Mouse (Mus musculus): Measurements from ENCODE around the gene Zfp296. TPM values are rescaled to one million over a fixed set of nuclear protein-coding genes. Genes with fewer than 3 reads are reported as not detected.

Zfp296 gene
- 0.10 and 0.22 TPM in 2 replicates for polyA plus RNA-seq (2016; fragmentation: Nextera tagmentation; extraction: Ambion mirVana)

GRCm38 (mm10) chr7:19577141-19577852 is at the start of gene Zfp296, which contains the start of gene Gemin7:
Gene Zfp296, plus strand, starts transcription at chr7:19577287.
Gene Gemin7, minus strand, starts transcription at chr7:19577595.
- Histone ChIP-seq H3K27me3 (ENCODE audit: low read depth, poor library complexity, severe bottlenecking) (peaks cover 69% of the 10 kb centered on the region), H3K4me1 (peaks cover 28% of the 10 kb centered on the region), H3K9me3 (replicated peaks) (no peaks in the 10 kb centered on the region), H3K4me3 (peak within 1 kb of the TSS; percentile 50), H3K27ac (replicated peaks) (no peak within 1 kb of the TSS), H3K36me3 (peaks cover 29% of the 10 kb centered on the region)
- peak; percentile 32 for DNase-seq (ENCODE audit: low spot score)
- WGBS: 2% methylated on average over 56 of the region's 56 CpGs

DNA sequence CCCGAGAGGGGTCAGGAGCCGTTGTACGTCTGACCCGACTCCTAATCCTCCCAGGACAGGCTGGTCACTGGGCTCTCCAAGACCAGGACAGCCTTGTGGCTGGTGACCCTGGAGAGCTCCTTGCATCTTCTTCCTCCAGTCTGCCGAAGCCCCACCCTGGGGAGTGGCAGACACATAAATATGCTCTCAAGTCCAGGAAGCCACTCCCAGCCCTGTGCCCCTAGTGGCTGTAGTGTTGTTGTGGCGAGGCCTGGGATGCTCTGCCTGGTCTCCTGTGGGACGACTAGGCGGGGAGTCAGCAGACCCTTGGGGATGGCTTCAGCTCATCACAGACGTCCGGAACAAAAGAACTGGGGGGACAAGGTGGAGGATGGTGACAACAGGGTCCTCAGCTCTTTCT is 46.0 kb upstream of the Zfp296 start:
- H3K9me3 ChIP-seq (replicated peaks): no peaks in the 10 kb centered on the region
- DNase-seq (ENCODE audit: low spot score): no peak
- no peak overlapping the region for H3K4me3 ChIP-seq
- 76% methylated on average over 10 of the region's 10 CpGs for WGBS
- H3K27ac ChIP-seq (replicated peaks): no peak overlapping the region
- H3K36me3 ChIP-seq: peaks cover 78% of the 10 kb centered on the region
- H3K4me1 ChIP-seq: no peaks in the 10 kb centered on the region
- H3K27me3 ChIP-seq (ENCODE audit: low read depth, poor library complexity, severe bottlenecking): peaks cover 5% of the 10 kb centered on the region; the same call in 1 of the 2 replicates

- Histone ChIP-seq H3K36me3 (peaks cover 81% of the 10 kb centered on the region), H3K4me3 (no peak overlapping the region), H3K27ac (replicated peaks) (no peak overlapping the region), H3K27me3 (ENCODE audit: low read depth, poor library complexity, severe bottlenecking) (no peaks in the 10 kb centered on the region), H3K9me3 (replicated peaks) (no peaks in the 10 kb centered on the region), H3K4me1 (no peaks in the 10 kb centered on the region)
- 95% methylated on average over 14 of the region's 14 CpGs for WGBS
- no peak for DNase-seq (ENCODE audit: low spot score)
These were observed 44.8 kb upstream of the Zfp296 start for GRCm38 (mm10) chr7:19532240-19532639.

DNA sequence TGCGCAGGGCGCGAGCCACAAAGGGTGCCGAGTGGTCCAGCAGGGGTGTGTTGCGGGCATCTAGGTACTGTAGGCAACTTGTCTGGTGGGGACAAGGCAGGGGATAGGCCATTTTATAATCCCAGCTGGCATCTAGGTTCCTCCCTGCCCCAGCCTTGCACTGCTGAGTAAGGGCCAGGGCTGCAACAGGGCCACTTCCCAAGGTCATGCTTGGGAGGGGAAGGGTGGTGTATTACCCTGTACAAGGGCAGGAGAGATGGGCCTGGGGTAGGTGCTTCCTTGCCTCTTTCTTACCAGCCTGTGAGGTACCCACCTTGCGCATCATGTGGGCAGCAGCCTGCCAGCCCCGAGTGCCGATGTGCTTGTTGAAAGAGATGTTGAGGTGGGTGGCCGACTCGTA is 42.4 kb upstream of the Zfp296 start:
- H3K4me1 ChIP-seq: no peaks in the 10 kb centered on the region
- no peak overlapping the region for H3K4me3 ChIP-seq
- H3K36me3 ChIP-seq: peaks cover 67% of the 10 kb centered on the region
- WGBS: 98% methylated on average over 10 of the region's 10 CpGs
- no peaks in the 10 kb centered on the region for H3K27me3 ChIP-seq (ENCODE audit: low read depth, poor library complexity, severe bottlenecking)
- DNase-seq (ENCODE audit: low spot score): no peak
- H3K27ac ChIP-seq (replicated peaks): no peak overlapping the region
- no peaks in the 10 kb centered on the region for H3K9me3 ChIP-seq (replicated peaks)

GRCm38 (mm10) chr7:19540771-19541566 is 36.1 kb upstream of the Zfp296 start:
- H3K4me3 ChIP-seq: no peak overlapping the region
- peaks cover 9% of the 10 kb centered on the region; the same call in 1 of the 2 replicates for H3K4me1 ChIP-seq
- peaks cover 7% of the 10 kb centered on the region for H3K36me3 ChIP-seq
- no peak for DNase-seq (ENCODE audit: low spot score)
- H3K27me3 ChIP-seq (ENCODE audit: low read depth, poor library complexity, severe bottlenecking): no peaks in the 10 kb centered on the region
- H3K9me3 ChIP-seq (replicated peaks): no peaks in the 10 kb centered on the region
- 92% methylated on average over 2 of the region's 2 CpGs for WGBS
- H3K27ac ChIP-seq (replicated peaks): no peak overlapping the region

DNA sequence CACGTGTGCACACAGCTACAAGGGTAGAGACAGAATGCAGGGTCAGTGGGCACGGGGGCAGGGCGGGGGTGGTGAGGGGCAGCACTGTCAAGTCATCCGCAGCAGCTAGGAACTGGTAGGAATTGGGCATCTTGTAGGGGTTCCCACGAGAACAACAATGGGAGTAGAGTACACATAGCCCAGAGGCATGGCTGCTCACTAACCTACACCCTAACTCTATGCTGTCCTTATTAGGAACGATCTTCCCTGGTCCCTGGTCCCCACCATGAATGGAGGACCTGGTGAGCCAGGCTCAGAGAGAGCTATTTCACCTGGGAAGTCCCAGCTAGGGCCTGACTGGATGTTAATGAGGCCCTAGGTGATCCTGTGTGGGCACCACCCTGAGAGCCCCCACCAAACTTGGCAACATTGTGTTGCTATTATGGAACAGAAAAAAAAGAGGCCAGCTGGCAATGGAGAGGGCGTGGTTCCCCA is 35.4 kb upstream of the Zfp296 start:
- H3K27me3 ChIP-seq (ENCODE audit: low read depth, poor library complexity, severe bottlenecking): no peaks in the 10 kb centered on the region
- no peak overlapping the region for H3K27ac ChIP-seq (replicated peaks)
- no peaks in the 10 kb centered on the region for H3K9me3 ChIP-seq (replicated peaks)
- 87% methylated on average over 7 of the region's 7 CpGs for WGBS
- no peak for DNase-seq (ENCODE audit: low spot score)
- no peak overlapping the region for H3K4me3 ChIP-seq
- peaks cover 3% of the 10 kb centered on the region; the same call in 1 of the 2 replicates for H3K36me3 ChIP-seq
- peaks cover 9% of the 10 kb centered on the region; the same call in 1 of the 2 replicates for H3K4me1 ChIP-seq

GRCm38 (mm10) chr7:19542155-19542691 is 34.9 kb upstream of the Zfp296 start:
- H3K27ac ChIP-seq (replicated peaks): no peak overlapping the region
- no peak overlapping the region for H3K4me3 ChIP-seq
- H3K4me1 ChIP-seq: peaks cover 9% of the 10 kb centered on the region; the same call in 1 of the 2 replicates
- 81% methylated on average over 8 of the region's 8 CpGs for WGBS
- no peaks in the 10 kb centered on the region for H3K27me3 ChIP-seq (ENCODE audit: low read depth, poor library complexity, severe bottlenecking)
- DNase-seq (ENCODE audit: low spot score): no peak
- H3K36me3 ChIP-seq: peaks cover 3% of the 10 kb centered on the region; the same call in 1 of the 2 replicates
- no peaks in the 10 kb centered on the region for H3K9me3 ChIP-seq (replicated peaks)

GRCm38 (mm10) chr7:19543584-19543983 is 33.5 kb upstream of the Zfp296 start:
- H3K27ac ChIP-seq (replicated peaks): no peak overlapping the region
- no peak for DNase-seq (ENCODE audit: low spot score)
- no peaks in the 10 kb centered on the region for H3K9me3 ChIP-seq (replicated peaks)
- H3K36me3 ChIP-seq: peaks cover 5% of the 10 kb centered on the region
- no peak overlapping the region for H3K4me3 ChIP-seq
- 63% methylated on average over 6 of the region's 6 CpGs for WGBS
- no peaks in the 10 kb centered on the region for H3K27me3 ChIP-seq (ENCODE audit: low read depth, poor library complexity, severe bottlenecking)
- peaks cover 16% of the 10 kb centered on the region; the same call in 1 of the 2 replicates for H3K4me1 ChIP-seq

DNA sequence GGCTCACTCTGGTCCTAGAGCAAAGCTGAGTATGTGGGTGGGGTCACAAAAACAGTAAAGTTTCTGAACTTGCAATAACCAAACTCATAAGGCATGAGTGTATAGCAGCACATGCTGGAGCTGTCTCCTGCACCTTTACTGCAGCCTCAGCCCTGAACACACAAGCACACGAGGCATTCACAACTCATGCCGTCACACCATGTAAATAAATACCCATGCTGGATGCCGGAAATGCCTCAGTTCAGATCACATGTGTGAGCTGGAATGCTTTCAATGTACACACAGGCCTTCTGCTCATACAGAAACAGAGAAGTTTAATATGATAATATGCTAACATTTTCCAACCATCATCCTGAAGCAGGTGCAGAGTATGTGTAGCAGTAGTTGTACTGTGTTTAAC is 31.1 kb upstream of the Zfp296 start:
- WGBS: 83% methylated on average over 3 of the region's 3 CpGs
- H3K4me1 ChIP-seq: peaks cover 16% of the 10 kb centered on the region; the same call in 1 of the 2 replicates

GRCm38 (mm10) chr7:19547344-19547969 is 29.6 kb upstream of the Zfp296 start:
- DNase-seq (ENCODE audit: low spot score): no peak
- Histone ChIP-seq H3K36me3 (peaks cover 11% of the 10 kb centered on the region), H3K27me3 (ENCODE audit: low read depth, poor library complexity, severe bottlenecking) (no peaks in the 10 kb centered on the region), H3K4me1 (peaks cover 9% of the 10 kb centered on the region; the same call in 1 of the 2 replicates), H3K27ac (replicated peaks) (no peak overlapping the region), H3K4me3 (no peak overlapping the region), H3K9me3 (replicated peaks) (no peaks in the 10 kb centered on the region)
- WGBS: 57% methylated on average over 2 of the region's 2 CpGs

More for the DNA sequence above, 31.1 kb upstream of the Zfp296 start:
- Histone ChIP-seq H3K27me3 (ENCODE audit: low read depth, poor library complexity, severe bottlenecking) (no peaks in the 10 kb centered on the region), H3K4me3 (no peak overlapping the region), H3K36me3 (peaks cover 6% of the 10 kb centered on the region), H3K9me3 (replicated peaks) (no peaks in the 10 kb centered on the region), H3K27ac (replicated peaks) (no peak overlapping the region)
- DNase-seq (ENCODE audit: low spot score): no peak

- no peak overlapping the region for H3K27ac ChIP-seq (replicated peaks)
- no peak for DNase-seq (ENCODE audit: low spot score)
- H3K9me3 ChIP-seq (replicated peaks): no peaks in the 10 kb centered on the region
- H3K36me3 ChIP-seq: peaks cover 30% of the 10 kb centered on the region
- no peak overlapping the region for H3K4me3 ChIP-seq
- no peaks in the 10 kb centered on the region for H3K27me3 ChIP-seq (ENCODE audit: low read depth, poor library complexity, severe bottlenecking)
- WGBS: 90% methylated on average over 10 of the region's 10 CpGs
- H3K4me1 ChIP-seq: peaks cover 7% of the 10 kb centered on the region; the same call in 1 of the 2 replicates
These were observed 27.7 kb upstream of the Zfp296 start for GRCm38 (mm10) chr7:19549394-19549793.

DNA sequence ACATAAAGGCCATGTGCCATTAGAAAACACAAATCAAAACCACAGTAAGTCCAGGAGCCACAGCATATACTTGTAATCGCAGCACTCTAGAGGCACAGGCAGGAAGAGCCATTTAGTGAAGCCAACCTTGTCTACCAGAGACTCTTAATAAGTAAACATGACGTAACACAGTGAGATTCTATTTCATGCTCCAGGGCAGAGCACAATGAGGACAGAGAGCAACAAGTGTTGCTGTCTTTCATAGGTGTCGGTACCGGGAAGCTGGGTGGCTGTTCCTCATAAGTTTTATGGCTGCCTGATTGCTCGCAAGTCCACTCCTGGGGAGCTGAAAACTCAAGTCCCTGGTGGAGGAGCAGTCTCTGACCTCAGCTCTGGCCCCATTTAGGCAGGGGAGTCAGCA is 25.5 kb upstream of the Zfp296 start:
- peaks cover 53% of the 10 kb centered on the region for H3K36me3 ChIP-seq

More for the DNA sequence above, 25.5 kb upstream of the Zfp296 start:
- Histone ChIP-seq H3K4me1 (peaks cover 7% of the 10 kb centered on the region; the same call in 1 of the 2 replicates), H3K27ac (replicated peaks) (no peak overlapping the region), H3K27me3 (ENCODE audit: low read depth, poor library complexity, severe bottlenecking) (no peaks in the 10 kb centered on the region), H3K4me3 (no peak overlapping the region), H3K9me3 (replicated peaks) (no peaks in the 10 kb centered on the region)
- WGBS: 95% methylated on average over 5 of the region's 5 CpGs
- no peak for DNase-seq (ENCODE audit: low spot score)
